ENCODE assay signal across 28 mouse cellular contexts in the genomic region with DNA sequence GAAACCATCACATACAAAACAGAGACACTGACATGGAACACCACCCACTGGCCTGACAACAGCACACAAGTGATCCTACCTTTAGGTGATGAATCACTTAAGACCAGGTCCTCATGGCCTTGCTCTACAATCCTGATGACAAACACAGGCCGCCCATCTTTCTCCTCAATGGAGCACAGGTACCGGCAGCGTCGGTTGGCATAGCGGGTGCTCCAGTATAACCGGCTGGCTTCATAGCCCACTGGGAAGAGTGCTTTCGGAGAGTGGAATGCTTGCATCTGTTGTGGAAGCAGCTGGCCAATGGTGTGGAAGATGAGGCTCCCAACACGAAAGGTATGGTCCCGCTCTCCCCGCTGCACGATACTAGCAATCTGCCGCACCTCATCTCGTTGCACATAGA.
"Had no signal": no experiment of that assay in that cellular context is flagged by ENCODE, and none has a peak within 500 bp of the region (broad histone marks: within the 10 kb centered on the region; RNA-seq: fewer than 3 reads in every experiment).

No protein-coding gene starts in this region.

- H3K4me3 ChIP-seq: embryonic facial prominence, embryonic 10.5 days; embryonic facial prominence, embryonic 12.5 days; embryonic facial prominence, embryonic 13.5 days; embryonic facial prominence, embryonic 15.5 days; erythroblast, embryonic 14.5 days; forebrain, embryonic 10.5 days; forebrain, embryonic 12.5 days; forebrain, embryonic 13.5 days; forebrain, embryonic 15.5 days; gastrocnemius, adult 2 months; heart, adult 2 months had no signal

- ATAC-seq: forebrain, embryonic 13.5 days; forebrain, embryonic 14.5 days; forebrain, embryonic 15.5 days; forebrain, embryonic 16.5 days; forebrain, postnatal 0 days had no signal

- H3K4me2 ChIP-seq: embryonic facial prominence, embryonic 12.5 days; embryonic facial prominence, embryonic 13.5 days; embryonic facial prominence, embryonic 15.5 days; forebrain, embryonic 12.5 days; forebrain, embryonic 13.5 days; forebrain, embryonic 15.5 days had no signal

- H3K4me1 ChIP-seq: embryonic facial prominence, embryonic 10.5 days; embryonic facial prominence, embryonic 12.5 days; embryonic facial prominence, embryonic 13.5 days; embryonic facial prominence, embryonic 15.5 days; forebrain, embryonic 10.5 days; forebrain, embryonic 12.5 days; forebrain, embryonic 13.5 days; forebrain, embryonic 15.5 days had no signal

- H3K9me3 ChIP-seq: embryonic facial prominence, embryonic 10.5 days; embryonic facial prominence, embryonic 12.5 days; embryonic facial prominence, embryonic 13.5 days; embryonic facial prominence, embryonic 15.5 days; forebrain, embryonic 10.5 days; forebrain, embryonic 12.5 days; forebrain, embryonic 13.5 days; forebrain, embryonic 15.5 days had no signal

- H3K27ac ChIP-seq: embryonic facial prominence, embryonic 10.5 days; embryonic facial prominence, embryonic 12.5 days; embryonic facial prominence, embryonic 13.5 days; embryonic facial prominence, embryonic 15.5 days; forebrain, embryonic 10.5 days; forebrain, embryonic 12.5 days; forebrain, embryonic 13.5 days; forebrain, embryonic 15.5 days; gastrocnemius, adult 2 months; heart, adult 2 months had no signal

- DNase-seq: cerebellum, adult 2 months; cerebellum, adult 8-10 months; cerebellum, adult 9-10 months; cerebellum, adult 9-11 months; cerebellum, postnatal 10 days; cerebellum, postnatal 14 days; cerebellum, postnatal 25 days; cerebellum, postnatal 36 days; embryo, embryonic 11 days; forebrain, postnatal 0 days; gastrocnemius, adult 2 months; gastrocnemius, postnatal 10 days; gastrocnemius, postnatal 14 days; gastrocnemius, postnatal 25 days; gastrocnemius, postnatal 36 days; heart, adult 18-20 months; heart, adult 2 months had no signal

- H3K27me3 ChIP-seq: embryonic facial prominence, embryonic 12.5 days; embryonic facial prominence, embryonic 13.5 days; embryonic facial prominence, embryonic 15.5 days; forebrain, embryonic 12.5 days; forebrain, embryonic 13.5 days; forebrain, embryonic 15.5 days had no signal

- H3K9ac ChIP-seq: embryonic facial prominence, embryonic 12.5 days; embryonic facial prominence, embryonic 13.5 days; embryonic facial prominence, embryonic 15.5 days; forebrain, embryonic 12.5 days; forebrain, embryonic 13.5 days; forebrain, embryonic 15.5 days; forebrain, postnatal 0 days had no signal
